Mouse (Mus musculus) adrenal gland, adult 2 months (tissue): Measurements from ENCODE around the gene Rufy4. TPM values are rescaled to one million over a fixed set of nuclear protein-coding genes. Genes with fewer than 3 reads are reported as not detected.

Experiments
- DNase-seq: peaks from one replicate; pipeline ENCODE4 v3.0.0; 2021
- long read RNA-seq: library from polyadenylated mRNA; stranded (forward); transcript quantifications from one replicate; pipeline ENCODE4 v2.0.0, GENCODE M21; 2021
- polyA plus RNA-seq: library from polyadenylated mRNA; depleted of rRNA; stranded (reverse); fragments of >200 nt; gene quantifications from 2 replicates; pipeline ENCODE4 v1.2.3, GENCODE M21; 2012; rRNA removed
- total RNA-seq, 2 experiments: library from RNA; stranded (reverse); gene quantifications; 2 replicates each; pipeline ENCODE4 v1.2.3; 2021

Rufy4 gene
- total RNA-seq (1 to 10 TPM; 1.0 to 2.2 TPM), polyA plus RNA-seq (0.45 and 0.90 TPM in 2 replicates)
- long read RNA-seq, partial matches to known transcripts = 0 of 1 reads
- long read RNA-seq, other reads (novel, unspliced or antisense) = 0 of 1 reads

- DNase-seq = peak; percentile 79
Observed at GRCm38 (mm10) chr1:74124991-74125552, at the start of gene Rufy4. Rufy4 (plus strand) TSS chr1:74125541.

- DNase-seq = peak; percentile 82
Observed at GRCm38 (mm10) chr1:74076230-74076629, 49.1 kb upstream of the Rufy4 start.

- peak; percentile 88 for DNase-seq
Observed at GRCm38 (mm10) chr1:74077353-74077752, 48.0 kb upstream of the Rufy4 start.

- no peak for DNase-seq
Observed at GRCm38 (mm10) chr1:74081573-74081989, 43.8 kb upstream of the Rufy4 start.

- DNase-seq = peak; percentile 60
Observed at GRCm38 (mm10) chr1:74082841-74083463, 42.4 kb upstream of the Rufy4 start.

- peak; percentile 60 for DNase-seq
Observed at GRCm38 (mm10) chr1:74084065-74084705, 41.2 kb upstream of the Rufy4 start.

GRCm38 (mm10) chr1:74084752-74085151 lies 40.6 kb upstream of the Rufy4 start:
- no peak for DNase-seq

GRCm38 (mm10) chr1:74085566-74085965 lies 39.8 kb upstream of the Rufy4 start:
- no peak for DNase-seq

- no peak for DNase-seq
Observed at GRCm38 (mm10) chr1:74088569-74088968, 36.8 kb upstream of the Rufy4 start.

- no peak for DNase-seq
Observed at GRCm38 (mm10) chr1:74090329-74090728, 35.0 kb upstream of the Rufy4 start.

GRCm38 (mm10) chr1:74091138-74091537 lies 34.2 kb upstream of the Rufy4 start:
- no peak for DNase-seq

- DNase-seq = no peak
Observed at GRCm38 (mm10) chr1:74091611-74092224, 33.6 kb upstream of the Rufy4 start.

- peak; percentile 93 for DNase-seq
Observed at GRCm38 (mm10) chr1:74092242-74092641, 33.1 kb upstream of the Rufy4 start.

- DNase-seq = no peak
Observed at GRCm38 (mm10) chr1:74093447-74093846, 31.9 kb upstream of the Rufy4 start.

- no peak for DNase-seq
Observed at GRCm38 (mm10) chr1:74094497-74095270, 30.7 kb upstream of the Rufy4 start.

GRCm38 (mm10) chr1:74095296-74095695 lies 30.0 kb upstream of the Rufy4 start:
- no peak for DNase-seq

GRCm38 (mm10) chr1:74095728-74096127 lies 29.6 kb upstream of the Rufy4 start:
- DNase-seq = peak; percentile 65

GRCm38 (mm10) chr1:74098004-74099000 lies 27.0 kb upstream of the Rufy4 start:
- DNase-seq = peak; percentile 77

GRCm38 (mm10) chr1:74099001-74099435 lies 26.3 kb upstream of the Rufy4 start:
- no peak for DNase-seq

GRCm38 (mm10) chr1:74103654-74104353 lies 21.5 kb upstream of the Rufy4 start:
- DNase-seq = no peak
